Mouse (Mus musculus): ENCODE measurements around the gene Sugp2. TPM values are rescaled to one million over a fixed set of nuclear protein-coding genes. Genes with fewer than 3 reads are reported as not detected.
A peak's percentile ranks its signal among the peaks of the same experiment; 100 is the strongest.
"Not testable (repeated sequence)": the region's sequence is repeated elsewhere in the genome, so short reads cannot be mapped to it uniquely, and the experiment has no call there.

Gene Sugp2
- polyA plus RNA-seq, 1 experiment from 2014 or later: 11.9 TPM

GRCm38 (mm10) chr8:70204757-70205156 is 29.3 kb upstream of the Sugp2 start:
- peaks cover 42% of the 10 kb centered on the region for H3K4me1 ChIP-seq (ENCODE audit: control insufficient read depth, low read depth, low read length)
- no peaks in the 10 kb centered on the region for H3K27me3 ChIP-seq (ENCODE audit: control insufficient read depth, insufficient read depth, low read depth, low read length)
- H3K27ac ChIP-seq (ENCODE audit: low read length): no peak overlapping the region
- ATAC-seq (ENCODE audit: low read depth): no peak
- no peak overlapping the region for H3K4me2 ChIP-seq (ENCODE audit: low read depth, low read length)
- WGBS (ENCODE audit: insufficient replicate concordance): 50% methylated on average over 1 of the region's 1 CpGs
- H3K9ac ChIP-seq (ENCODE audit: low read depth, low read length): no peak overlapping the region
- H3K36me3 ChIP-seq (ENCODE audit: control insufficient read depth, insufficient read depth): no peaks in the 10 kb centered on the region
- H3K9me3 ChIP-seq (replicated peaks; ENCODE audit: control insufficient read depth, low read length): no peaks in the 10 kb centered on the region
- H3K4me3 ChIP-seq (ENCODE audit: low read depth, low read length): no peak overlapping the region

- no peak for ATAC-seq (ENCODE audit: low read depth)
- Histone ChIP-seq H3K9me3 (replicated peaks; ENCODE audit: control insufficient read depth, low read length) (no peaks in the 10 kb centered on the region), H3K4me2 (ENCODE audit: low read depth, low read length) (no peak overlapping the region), H3K4me3 (ENCODE audit: low read depth, low read length) (no peak overlapping the region), H3K27me3 (ENCODE audit: control insufficient read depth, insufficient read depth, low read depth, low read length) (no peaks in the 10 kb centered on the region), H3K4me1 (ENCODE audit: control insufficient read depth, low read depth, low read length) (peaks cover 35% of the 10 kb centered on the region), H3K27ac (ENCODE audit: low read length) (peak overlapping the region; percentile 49), H3K36me3 (ENCODE audit: control insufficient read depth, insufficient read depth) (no peaks in the 10 kb centered on the region), H3K9ac (ENCODE audit: low read depth, low read length) (no peak overlapping the region)
- 64% methylated on average over 1 of the region's 1 CpGs for WGBS (ENCODE audit: insufficient replicate concordance)
These were observed 25.9 kb upstream of the Sugp2 start for GRCm38 (mm10) chr8:70208130-70208529.

- ATAC-seq (ENCODE audit: low read depth): no peak
- H3K9me3 ChIP-seq (replicated peaks; ENCODE audit: control insufficient read depth, low read length): no peaks in the 10 kb centered on the region
- H3K27ac ChIP-seq (ENCODE audit: low read length): peak overlapping the region; percentile 29; the same call in 1 of the 2 replicates
- 49% methylated on average over 8 of the region's 8 CpGs for WGBS (ENCODE audit: insufficient replicate concordance)
- no peaks in the 10 kb centered on the region for H3K27me3 ChIP-seq (ENCODE audit: control insufficient read depth, insufficient read depth, low read depth, low read length)
- H3K4me1 ChIP-seq (ENCODE audit: control insufficient read depth, low read depth, low read length): peaks cover 32% of the 10 kb centered on the region
- peak overlapping the region; percentile 98 for H3K4me2 ChIP-seq (ENCODE audit: low read depth, low read length)
- peak overlapping the region; percentile 81 for H3K4me3 ChIP-seq (ENCODE audit: low read depth, low read length)
- no peaks in the 10 kb centered on the region for H3K36me3 ChIP-seq (ENCODE audit: control insufficient read depth, insufficient read depth)
- H3K9ac ChIP-seq (ENCODE audit: low read depth, low read length): peak overlapping the region; percentile 5; the same call in 1 of the 2 replicates
These were observed 23.5 kb upstream of the Sugp2 start for GRCm38 (mm10) chr8:70210538-70210937.

GRCm38 (mm10) chr8:70211275-70211674 is 22.8 kb upstream of the Sugp2 start:
- Histone ChIP-seq H3K27me3 (ENCODE audit: control insufficient read depth, insufficient read depth, low read depth, low read length) (no peaks in the 10 kb centered on the region), H3K4me1 (ENCODE audit: control insufficient read depth, low read depth, low read length) (peaks cover 32% of the 10 kb centered on the region), H3K27ac (ENCODE audit: low read length) (peak overlapping the region; percentile 84)

GRCm38 (mm10) chr8:70211726-70212111 is 22.3 kb upstream of the Sugp2 start:
- Histone ChIP-seq H3K4me1 (ENCODE audit: control insufficient read depth, low read depth, low read length) (peaks cover 32% of the 10 kb centered on the region), H3K4me2 (ENCODE audit: low read depth, low read length) (peak overlapping the region; percentile 98), H3K4me3 (ENCODE audit: low read depth, low read length) (peak overlapping the region; percentile 81), H3K27ac (ENCODE audit: low read length) (peak overlapping the region; percentile 84), H3K9me3 (replicated peaks; ENCODE audit: control insufficient read depth, low read length) (no peaks in the 10 kb centered on the region), H3K27me3 (ENCODE audit: control insufficient read depth, insufficient read depth, low read depth, low read length) (no peaks in the 10 kb centered on the region), H3K9ac (ENCODE audit: low read depth, low read length) (peak overlapping the region; percentile 87), H3K36me3 (ENCODE audit: control insufficient read depth, insufficient read depth) (no peaks in the 10 kb centered on the region)
- ATAC-seq (ENCODE audit: low read depth): no peak
- WGBS (ENCODE audit: insufficient replicate concordance): under 1% methylated on average over 24 of the region's 31 CpGs

More at GRCm38 (mm10) chr8:70211275-70211674, 22.8 kb upstream of the Sugp2 start:
- ATAC-seq (ENCODE audit: low read depth): no peak
- Histone ChIP-seq H3K9ac (ENCODE audit: low read depth, low read length) (peak overlapping the region; percentile 87), H3K36me3 (ENCODE audit: control insufficient read depth, insufficient read depth) (no peaks in the 10 kb centered on the region), H3K9me3 (replicated peaks; ENCODE audit: control insufficient read depth, low read length) (no peaks in the 10 kb centered on the region), H3K4me2 (ENCODE audit: low read depth, low read length) (peak overlapping the region; percentile 98), H3K4me3 (ENCODE audit: low read depth, low read length) (peak overlapping the region; percentile 81)
- WGBS (ENCODE audit: insufficient replicate concordance): 38% methylated on average over 1 of the region's 1 CpGs

- H3K36me3 ChIP-seq (ENCODE audit: control insufficient read depth, insufficient read depth): no peaks in the 10 kb centered on the region
- H3K27ac ChIP-seq (ENCODE audit: low read length): peak within 1 kb of the TSS; percentile 94
- peak; percentile 92 for ATAC-seq (ENCODE audit: low read depth)
- peak within 1 kb of the TSS; percentile 87 for H3K9ac ChIP-seq (ENCODE audit: low read depth, low read length)
- H3K4me3 ChIP-seq (ENCODE audit: low read depth, low read length): peak within 1 kb of the TSS; percentile 81
- 0% methylated on average over 66 of the region's 66 CpGs for WGBS (ENCODE audit: insufficient replicate concordance)
- peaks cover 32% of the 10 kb centered on the region for H3K4me1 ChIP-seq (ENCODE audit: control insufficient read depth, low read depth, low read length)
- H3K9me3 ChIP-seq (replicated peaks; ENCODE audit: control insufficient read depth, low read length): no peaks in the 10 kb centered on the region
- H3K4me2 ChIP-seq (ENCODE audit: low read depth, low read length): peak within 1 kb of the TSS; percentile 98
- no peaks in the 10 kb centered on the region for H3K27me3 ChIP-seq (ENCODE audit: control insufficient read depth, insufficient read depth, low read depth, low read length)
These were observed 21.6 kb upstream of the Sugp2 start, which contains the start of gene Slc25a42 for GRCm38 (mm10) chr8:70212112-70213055. TSS of gene Slc25a42 (minus strand) at chr8:70212305.

GRCm38 (mm10) chr8:70214411-70214810 is 19.6 kb upstream of the Sugp2 start:
- Histone ChIP-seq H3K9me3 (replicated peaks; ENCODE audit: control insufficient read depth, low read length) (no peaks in the 10 kb centered on the region), H3K4me1 (ENCODE audit: control insufficient read depth, low read depth, low read length) (peaks cover 31% of the 10 kb centered on the region), H3K9ac (ENCODE audit: low read depth, low read length) (no peak overlapping the region), H3K4me3 (ENCODE audit: low read depth, low read length) (no peak overlapping the region), H3K27me3 (ENCODE audit: control insufficient read depth, insufficient read depth, low read depth, low read length) (no peaks in the 10 kb centered on the region), H3K36me3 (ENCODE audit: control insufficient read depth, insufficient read depth) (no peaks in the 10 kb centered on the region), H3K4me2 (ENCODE audit: low read depth, low read length) (no peak overlapping the region), H3K27ac (ENCODE audit: low read length) (no peak overlapping the region)
- no peak for ATAC-seq (ENCODE audit: low read depth)
- 75% methylated on average over 3 of the region's 3 CpGs for WGBS (ENCODE audit: insufficient replicate concordance)

- no peak overlapping the region; the same call in 1 of the 2 replicates for H3K9ac ChIP-seq (ENCODE audit: low read depth, low read length)
- H3K27ac ChIP-seq (ENCODE audit: low read length): no peak overlapping the region
- H3K9me3 ChIP-seq (replicated peaks; ENCODE audit: control insufficient read depth, low read length): no peaks in the 10 kb centered on the region
- no peaks in the 10 kb centered on the region for H3K27me3 ChIP-seq (ENCODE audit: control insufficient read depth, insufficient read depth, low read depth, low read length)
- peaks cover 34% of the 10 kb centered on the region for H3K4me1 ChIP-seq (ENCODE audit: control insufficient read depth, low read depth, low read length)
- WGBS (ENCODE audit: insufficient replicate concordance): 55% methylated on average over 5 of the region's 5 CpGs
- ATAC-seq (ENCODE audit: low read depth): no peak
- H3K4me2 ChIP-seq (ENCODE audit: low read depth, low read length): no peak overlapping the region
- no peak overlapping the region for H3K4me3 ChIP-seq (ENCODE audit: low read depth, low read length)
- no peaks in the 10 kb centered on the region for H3K36me3 ChIP-seq (ENCODE audit: control insufficient read depth, insufficient read depth)
These were observed 18.9 kb upstream of the Sugp2 start for GRCm38 (mm10) chr8:70215092-70215491.

- not testable (repeated sequence) for ATAC-seq (ENCODE audit: low read depth); H3K9ac ChIP-seq (ENCODE audit: low read depth, low read length); H3K27me3 ChIP-seq (ENCODE audit: control insufficient read depth, insufficient read depth, low read depth, low read length); H3K9me3 ChIP-seq (replicated peaks; ENCODE audit: control insufficient read depth, low read length); H3K4me2 ChIP-seq (ENCODE audit: low read depth, low read length); H3K4me3 ChIP-seq (ENCODE audit: low read depth, low read length); H3K27ac ChIP-seq (ENCODE audit: low read length); H3K36me3 ChIP-seq (ENCODE audit: control insufficient read depth, insufficient read depth)
- 74% methylated on average over 3 of the region's 3 CpGs for whole genome bisulfite sequencing (ENCODE audit: insufficient replicate concordance)
- H3K4me1 ChIP-seq (ENCODE audit: control insufficient read depth, low read depth, low read length): peaks cover 34% of the 10 kb centered on the region
These were observed 17.9 kb upstream of the Sugp2 start for GRCm38 (mm10) chr8:70216161-70216560.
